Mouse (Mus musculus) 416B (cell line): Measurements from ENCODE around the gene Ush1c.

ENCODE experiments used
- DNase-seq: peaks from one replicate; pipeline ENCODE4 v3.0.0; 2011; ENCODE audit warnings: low read depth

Ush1c gene

GRCm38 (mm10) chr7:46204775-46205174 lies 33.5 kb downstream of the Ush1c start:
- peak; percentile 33 for DNase-seq

GRCm38 (mm10) chr7:46204046-46204471 lies 34.2 kb downstream of the Ush1c start:
- DNase-seq: no peak

- DNase-seq: no peak
Observed at GRCm38 (mm10) chr7:46201649-46202048, 36.7 kb downstream of the Ush1c start.

DNA sequence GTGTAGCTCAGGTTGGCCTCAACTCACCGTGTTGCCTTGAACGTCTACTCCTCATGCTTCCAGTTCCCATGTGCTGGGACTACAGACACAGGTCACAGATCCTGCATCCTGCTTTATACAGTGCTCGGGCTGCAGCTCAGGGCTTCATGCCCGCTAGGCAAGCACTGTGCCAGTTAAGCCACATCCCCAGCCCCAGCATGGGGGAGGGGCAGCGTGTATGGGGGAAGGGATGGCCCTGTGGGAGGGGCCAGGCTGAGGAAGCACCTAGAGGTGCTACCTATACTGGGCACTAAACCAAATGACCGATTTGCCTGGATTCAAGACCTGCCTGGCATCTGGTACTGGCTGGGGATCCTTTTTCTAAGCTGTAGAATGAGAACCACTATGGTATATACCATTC lies 38.3 kb downstream of the Ush1c start:
- no peak for DNase-seq

- no peak for DNase-seq
Observed at GRCm38 (mm10) chr7:46195356-46195755, 42.9 kb downstream of the Ush1c start.

DNA sequence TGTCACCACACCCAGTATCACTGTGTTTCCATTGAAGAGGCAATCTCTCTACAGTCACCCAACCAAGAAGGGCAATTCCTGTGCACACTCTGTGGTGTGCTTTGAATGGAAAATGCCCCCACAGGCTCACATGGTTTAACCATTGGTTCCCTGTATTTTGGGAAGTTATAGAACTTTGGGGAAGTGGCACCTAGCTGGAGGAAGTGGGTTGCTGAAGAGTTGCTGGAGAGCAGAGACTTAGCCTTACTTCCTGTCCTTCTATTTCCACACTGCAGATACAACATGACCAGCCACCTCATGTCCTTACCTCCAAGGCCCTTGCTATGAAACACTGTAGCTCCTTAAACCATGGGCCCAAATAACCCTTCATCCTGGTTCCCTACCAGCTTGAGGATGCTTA lies 54.1 kb downstream of the Ush1c start:
- peak; percentile 11 for DNase-seq

DNA sequence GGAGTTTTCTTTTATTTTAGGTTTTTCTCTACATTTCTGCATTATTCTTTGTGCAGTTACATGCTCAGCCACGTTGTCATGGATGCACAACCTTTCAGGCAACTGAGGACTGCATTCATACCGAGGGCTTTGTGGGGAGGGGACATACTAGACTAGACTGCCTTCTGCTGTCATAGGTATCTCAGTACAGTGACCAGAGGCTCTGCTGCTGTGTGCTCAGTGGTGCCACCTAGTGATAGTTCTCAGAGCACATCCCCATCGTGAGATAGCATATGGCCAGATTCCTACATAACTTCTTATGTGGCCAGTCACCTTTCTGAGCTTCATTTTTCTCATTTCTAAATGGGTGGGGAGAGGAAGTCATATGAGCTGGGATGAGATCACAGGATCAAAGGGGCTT lies 56.7 kb downstream of the Ush1c start:
- DNase-seq: peak; percentile 44

- DNase-seq: no peak
Observed at GRCm38 (mm10) chr7:46179431-46180275, 58.6 kb downstream of the Ush1c start, which contains the start of gene Abcc8. TSS of gene Abcc8 (minus strand) at chr7:46180033.

DNA sequence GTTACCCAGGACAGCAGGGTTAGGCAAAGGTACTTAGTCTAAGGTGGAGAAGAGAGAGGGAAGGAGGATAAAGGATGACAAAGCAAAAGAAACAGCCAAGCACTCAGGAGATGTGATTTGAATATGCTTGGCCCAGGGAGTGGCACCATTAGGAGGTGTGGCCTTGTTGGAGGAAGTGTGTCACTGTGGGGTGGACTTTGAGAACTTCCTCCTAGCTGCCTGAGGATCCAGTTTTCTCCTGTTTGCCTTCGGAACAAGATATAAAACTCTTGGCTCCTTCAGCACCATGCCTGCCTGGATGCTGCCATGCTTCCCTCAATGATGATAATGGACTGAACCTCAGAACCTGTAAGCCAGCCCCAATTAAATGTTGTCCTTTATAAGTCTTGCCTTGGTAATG lies 69.3 kb downstream of the Ush1c start:
- DNase-seq: peak; percentile 29

GRCm38 (mm10) chr7:46168402-46168801 lies 69.9 kb downstream of the Ush1c start:
- peak; percentile 12 for DNase-seq

GRCm38 (mm10) chr7:46167901-46168300 lies 70.4 kb downstream of the Ush1c start:
- peak; percentile 13 for DNase-seq

DNA sequence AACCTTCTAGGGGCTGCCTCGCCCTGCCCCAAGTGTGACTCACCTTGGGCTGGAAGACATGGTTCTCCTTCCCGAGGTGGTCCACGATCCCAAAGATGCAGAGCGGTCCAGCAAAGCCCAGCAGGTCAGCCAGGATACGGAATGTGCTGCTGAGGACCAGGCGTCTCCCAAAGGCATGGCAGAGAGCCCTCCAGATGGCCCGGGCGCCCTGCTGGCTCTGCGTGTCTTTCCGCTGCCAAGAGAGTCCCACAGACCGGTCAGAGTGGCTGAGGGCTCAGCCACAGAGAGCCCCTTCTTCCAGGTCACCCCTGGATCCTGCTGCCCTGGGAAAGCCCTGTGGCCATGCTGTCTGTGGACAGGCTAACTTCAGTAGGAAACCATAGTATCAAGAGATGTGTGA lies 72.4 kb downstream of the Ush1c start:
- DNase-seq: no peak

DNA sequence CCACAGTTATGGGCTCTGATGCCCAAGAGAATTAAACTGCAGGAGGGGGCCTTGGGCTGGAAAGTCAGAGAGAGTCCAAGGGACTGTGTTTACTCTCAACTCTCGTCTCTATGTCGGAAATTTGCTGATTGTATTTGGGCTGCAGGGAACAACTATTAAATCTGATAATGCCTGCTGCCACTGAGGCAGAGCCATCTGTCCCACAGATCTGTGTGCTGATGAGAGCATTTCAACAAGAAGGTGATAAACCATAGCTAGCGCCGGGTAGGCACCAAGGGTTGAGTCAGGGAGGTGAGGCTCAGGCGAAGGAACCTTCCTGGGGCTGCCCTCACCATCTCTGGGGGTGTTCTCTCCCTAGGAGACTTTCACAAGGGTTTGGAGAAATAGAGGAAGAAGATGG lies 75.6 kb downstream of the Ush1c start:
- DNase-seq: no peak

DNA sequence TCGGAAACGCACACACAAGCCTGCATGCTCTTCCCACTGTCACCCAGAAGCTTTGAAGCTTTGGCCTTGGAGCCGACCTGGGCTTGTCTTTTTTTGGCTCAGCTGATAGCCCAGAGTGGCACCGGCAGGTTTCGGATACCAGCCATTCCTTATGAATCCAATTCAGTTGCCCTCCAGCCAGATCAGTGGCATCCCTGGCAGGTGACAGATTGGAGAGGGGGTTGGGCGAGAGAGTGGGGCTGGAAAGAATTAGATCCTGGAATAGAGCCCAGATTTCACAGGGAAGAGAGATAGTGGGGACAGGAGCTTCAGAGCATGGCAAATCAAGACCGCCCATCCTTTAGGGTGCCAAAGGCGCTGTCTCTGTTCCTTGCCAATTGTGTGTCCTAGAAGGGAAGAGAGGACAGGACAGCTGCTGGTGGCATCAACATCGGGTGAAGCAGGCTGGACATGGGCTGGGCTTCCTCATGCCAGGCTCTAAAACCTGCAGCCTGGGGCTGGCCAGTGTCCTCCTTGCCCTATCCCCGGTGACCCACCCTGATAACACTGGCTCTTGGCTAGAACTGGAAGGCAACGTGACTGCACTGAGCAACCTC lies 76.1 kb downstream of the Ush1c start:
- DNase-seq: no peak

DNA sequence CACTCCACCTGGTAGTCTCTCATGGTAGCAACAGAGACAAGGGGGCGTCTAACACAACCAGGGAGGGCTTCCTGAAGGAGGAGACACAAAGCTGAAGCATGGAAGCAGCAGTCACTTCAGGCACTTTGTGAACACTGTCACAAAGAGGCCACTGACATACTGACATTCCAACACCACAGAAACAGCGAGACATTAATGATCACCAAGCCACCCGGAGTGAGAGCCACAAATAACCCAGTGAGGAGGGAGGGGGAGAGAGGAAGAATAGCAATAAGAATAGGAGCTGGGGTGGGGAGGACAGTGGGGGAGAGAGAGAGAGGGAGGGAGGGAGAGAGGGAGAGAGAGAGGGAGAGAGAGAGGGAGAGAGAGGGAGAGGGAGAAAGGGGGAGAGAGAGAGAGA lies 76.7 kb downstream of the Ush1c start:
- no peak for DNase-seq

- DNase-seq: no peak
Observed at GRCm38 (mm10) chr7:46157746-46158145, 80.6 kb downstream of the Ush1c start.

GRCm38 (mm10) chr7:46154498-46155488 lies 83.5 kb downstream of the Ush1c start:
- no peak for DNase-seq

DNA sequence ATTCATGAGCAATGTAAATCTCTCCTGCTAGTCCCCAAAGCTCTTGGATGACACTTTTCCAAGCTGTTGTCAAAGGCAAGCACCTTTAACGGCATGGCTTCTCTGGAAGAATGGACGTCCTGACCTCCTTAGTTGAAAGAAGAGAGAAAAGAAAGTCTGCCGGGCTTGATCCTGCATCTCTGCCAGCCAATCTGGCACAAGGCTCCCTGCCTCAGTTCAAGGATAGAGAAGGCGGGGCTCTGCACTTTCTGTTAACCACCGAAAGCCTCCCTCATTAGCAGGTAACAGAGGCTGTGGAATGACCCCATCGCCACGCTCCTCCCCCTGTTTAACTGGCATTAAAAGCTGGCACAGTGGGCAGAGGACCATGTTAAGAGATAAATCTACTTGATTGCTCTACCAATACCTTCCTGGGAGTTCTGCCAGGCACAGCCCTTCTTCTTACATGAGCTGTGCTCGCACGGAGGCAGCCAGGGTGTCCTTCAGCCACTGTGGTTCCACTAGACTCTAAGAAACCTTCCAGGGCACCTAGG lies 85.4 kb downstream of the Ush1c start:
- DNase-seq: no peak

DNA sequence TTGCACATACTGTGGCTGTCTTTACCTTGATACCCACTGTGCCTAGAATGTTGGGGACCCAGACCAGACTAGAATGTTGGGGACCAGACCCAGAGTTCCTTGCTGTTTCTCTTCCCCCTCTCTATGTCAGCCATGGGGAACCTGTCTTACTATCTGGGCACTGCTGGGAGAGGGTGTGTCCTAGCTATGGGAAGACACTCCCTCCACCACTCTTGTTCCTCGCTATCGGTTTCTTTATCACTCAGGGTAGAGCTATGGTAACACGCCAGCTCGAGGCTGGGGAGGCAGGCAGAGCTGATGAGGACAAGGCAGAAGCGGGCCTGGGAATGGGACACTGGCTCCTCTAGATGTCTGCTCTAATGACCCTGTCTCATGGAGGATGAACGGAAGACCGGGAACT lies 90.9 kb downstream of the Ush1c start:
- no peak for DNase-seq

- no peak for DNase-seq
Observed at GRCm38 (mm10) chr7:46146675-46147308, 91.5 kb downstream of the Ush1c start.
